Mouse (Mus musculus) E14TG2a.4 (cell line): ENCODE results near the gene Mars.

Source experiments
- H3K27me3 ChIP-seq: 2 replicates; pipeline ENCODE4 v1.6.1; 2014; ENCODE audit warnings: low read length, control low read depth; ENCODE audit not compliant: insufficient read depth
- H3K36me3 ChIP-seq: 2 replicates; pipeline ENCODE4 v1.6.1; 2014; ENCODE audit warnings: low read length, control low read depth; ENCODE audit not compliant: insufficient read depth
- H3K4me1 ChIP-seq: replicated peaks from 2 replicates; pipeline ENCODE4 v1.6.1; 2014; ENCODE audit warnings: low read depth, low read length, control low read depth
- H3K4me3 ChIP-seq: replicated peaks from 2 replicates; pipeline ENCODE4 v1.5.1; 2014; ENCODE audit warnings: mild to moderate bottlenecking, low read length
- H3K9me3 ChIP-seq: 2 replicates; pipeline ENCODE4 v1.6.1; 2014; ENCODE audit warnings: low read length, control low read depth
- CTCF ChIP-seq: conservative IDR thresholded peaks from 2 replicates; pipeline ENCODE4 v1.5.1; 2014; ENCODE audit warnings: low read length
- NANOG ChIP-seq: IDR thresholded peaks from 2 replicates; pipeline ENCODE4 v1.6.1; 2014; ENCODE audit warnings: borderline replicate concordance, low read length, mixed read lengths
- POU5F1 ChIP-seq: IDR thresholded peaks from 2 replicates; pipeline ENCODE4 v1.6.1; 2014; ENCODE audit warnings: low read length, borderline replicate concordance

The Mars gene

DNA sequence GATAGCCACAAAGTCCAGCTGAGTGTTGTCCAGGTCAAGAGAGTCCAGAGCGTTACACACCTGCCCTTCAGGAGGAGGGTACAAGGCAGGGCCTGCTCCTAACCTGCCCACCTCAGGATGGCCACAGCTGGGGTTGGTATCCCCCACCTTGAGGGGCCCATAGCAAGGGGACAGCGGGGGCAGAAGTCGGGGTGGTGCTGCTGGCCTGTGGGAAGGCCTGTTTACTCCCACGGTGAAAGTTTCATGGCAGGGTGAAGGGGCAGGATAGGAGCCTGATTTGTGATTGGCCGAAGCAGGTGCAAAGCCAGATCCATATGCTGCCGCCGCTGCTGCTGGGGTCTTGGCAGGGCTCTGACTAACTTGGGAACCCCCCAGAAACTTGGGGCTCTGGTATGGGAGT is 18.6 kb upstream of the Mars start:
- Histone ChIP-seq H3K4me3 (no peak overlapping the region), H3K4me1 (peaks cover 92% of the 10 kb centered on the region), H3K36me3 (peaks cover 66% of the 10 kb centered on the region), H3K9me3 (no peaks in the 10 kb centered on the region), H3K27me3 (peaks cover 29% of the 10 kb centered on the region)
- TF ChIP-seq POU5F1 (no peak), CTCF (no peak), NANOG (no peak)

DNA sequence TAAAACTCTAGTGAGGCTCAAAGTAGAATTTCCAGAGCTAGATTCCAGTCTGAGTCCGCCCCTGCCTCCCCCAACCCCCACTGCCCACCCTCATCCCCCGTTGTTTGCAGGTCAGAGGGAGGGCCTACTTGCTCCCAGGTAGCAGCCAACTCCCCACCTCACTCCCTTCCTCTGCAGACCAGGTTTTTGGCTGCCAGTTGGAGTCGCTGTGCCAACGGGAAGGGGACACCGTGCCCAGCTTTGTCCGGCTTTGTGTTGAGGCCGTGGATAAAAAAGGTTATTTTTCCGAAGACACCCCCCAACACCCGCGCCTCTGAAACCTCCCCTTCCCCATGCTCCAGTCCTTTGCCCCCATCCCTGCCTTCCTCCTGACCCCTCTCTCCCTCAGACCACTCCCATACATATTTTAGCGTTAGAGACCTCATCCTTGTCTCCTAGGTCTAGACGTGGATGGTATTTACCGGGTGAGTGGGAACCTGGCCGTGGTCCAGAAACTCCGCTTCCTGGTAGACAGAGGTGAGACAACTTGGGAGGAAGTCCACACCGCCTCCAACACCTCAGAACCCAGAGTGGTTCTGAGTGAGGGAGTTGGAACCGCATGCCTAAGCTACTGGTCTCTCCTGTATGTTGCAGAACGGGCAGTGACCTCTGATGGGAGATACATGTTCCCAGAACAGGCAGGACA is 16.0 kb upstream of the Mars start:
- no peaks in the 10 kb centered on the region for H3K9me3 ChIP-seq
- peaks cover 40% of the 10 kb centered on the region for H3K36me3 ChIP-seq
- TF ChIP-seq CTCF (no peak), NANOG (no peak), POU5F1 (no peak)
- peaks cover 46% of the 10 kb centered on the region for H3K27me3 ChIP-seq
- H3K4me3 ChIP-seq, result peak overlapping the region; percentile 76; the same call in 1 of the 2 replicates
- peaks cover 96% of the 10 kb centered on the region for H3K4me1 ChIP-seq

DNA sequence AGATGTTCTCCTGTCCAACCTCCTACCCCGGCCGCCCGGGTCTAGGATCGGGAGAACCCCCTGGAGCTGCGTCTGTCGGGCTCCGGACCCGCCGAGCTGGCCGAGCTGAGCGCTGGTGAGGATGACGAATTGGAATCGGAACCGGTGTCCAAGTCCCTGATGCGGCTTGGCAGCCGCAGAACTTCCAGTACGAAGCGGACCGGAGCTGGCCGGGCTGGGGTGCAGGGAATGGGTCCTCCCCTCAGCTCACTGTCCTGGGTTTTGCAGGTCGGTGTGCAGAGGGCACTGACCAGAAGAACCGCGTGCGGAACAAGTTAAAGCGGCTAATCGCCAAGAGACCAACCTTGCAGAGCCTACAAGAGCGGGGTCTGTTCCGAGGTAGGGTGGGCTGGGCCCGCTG is 15.2 kb upstream of the Mars start:
- peaks cover 33% of the 10 kb centered on the region for H3K36me3 ChIP-seq

DNA sequence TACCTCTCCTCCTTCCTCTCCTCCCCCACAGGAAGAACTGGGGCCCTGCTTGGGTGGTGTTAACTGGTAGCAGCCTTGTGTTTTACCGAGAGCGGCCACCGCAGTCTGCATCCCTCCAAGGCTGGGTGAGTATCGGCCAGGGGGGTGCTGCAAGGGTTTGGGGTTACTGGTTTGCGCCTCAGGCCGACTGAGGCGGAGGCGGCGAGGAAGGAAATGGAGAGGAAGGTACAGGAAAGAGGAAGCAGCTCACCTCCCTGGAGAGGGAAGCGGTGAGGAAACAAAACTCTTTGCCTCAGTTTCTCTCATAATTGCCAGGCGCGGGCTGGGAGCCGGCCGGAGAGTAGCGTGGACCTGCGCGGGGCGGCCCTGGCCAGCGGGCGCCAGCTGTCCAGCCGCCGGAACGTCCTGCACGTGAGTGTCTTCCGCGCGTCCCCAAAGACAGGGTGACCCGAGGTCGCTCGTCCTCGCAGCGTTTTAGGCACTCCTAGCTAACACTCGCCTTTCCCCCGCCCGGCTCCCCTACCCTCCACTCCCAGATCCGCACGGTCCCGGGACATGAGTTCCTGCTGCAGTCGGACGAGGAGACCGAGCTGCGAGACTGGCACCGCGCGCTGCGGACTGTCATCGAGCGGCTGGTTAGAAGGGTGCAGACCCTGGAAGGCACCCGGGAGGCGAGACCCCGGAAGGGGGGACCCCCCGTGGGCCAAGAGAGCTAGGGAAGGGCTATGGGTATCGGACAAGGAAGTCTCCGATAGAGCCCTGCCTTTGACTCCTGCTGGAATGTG is 14.6 kb upstream of the Mars start:
- peaks cover 27% of the 10 kb centered on the region for H3K36me3 ChIP-seq
- H3K4me1 ChIP-seq, result peaks cover 95% of the 10 kb centered on the region
- H3K4me3 ChIP-seq, result peak overlapping the region; percentile 76
- no peak for TF ChIP-seq CTCF
- no peak for TF ChIP-seq NANOG
- no peak for TF ChIP-seq POU5F1
- H3K27me3 ChIP-seq, result peaks cover 59% of the 10 kb centered on the region
- H3K9me3 ChIP-seq, result no peaks in the 10 kb centered on the region

More for the DNA sequence above, 15.2 kb upstream of the Mars start:
- Histone ChIP-seq H3K4me1 (peaks cover 96% of the 10 kb centered on the region), H3K9me3 (no peaks in the 10 kb centered on the region), H3K4me3 (peak overlapping the region; percentile 76), H3K27me3 (peaks cover 53% of the 10 kb centered on the region)
- TF ChIP-seq NANOG (no peak), POU5F1 (no peak), CTCF (no peak)

DNA sequence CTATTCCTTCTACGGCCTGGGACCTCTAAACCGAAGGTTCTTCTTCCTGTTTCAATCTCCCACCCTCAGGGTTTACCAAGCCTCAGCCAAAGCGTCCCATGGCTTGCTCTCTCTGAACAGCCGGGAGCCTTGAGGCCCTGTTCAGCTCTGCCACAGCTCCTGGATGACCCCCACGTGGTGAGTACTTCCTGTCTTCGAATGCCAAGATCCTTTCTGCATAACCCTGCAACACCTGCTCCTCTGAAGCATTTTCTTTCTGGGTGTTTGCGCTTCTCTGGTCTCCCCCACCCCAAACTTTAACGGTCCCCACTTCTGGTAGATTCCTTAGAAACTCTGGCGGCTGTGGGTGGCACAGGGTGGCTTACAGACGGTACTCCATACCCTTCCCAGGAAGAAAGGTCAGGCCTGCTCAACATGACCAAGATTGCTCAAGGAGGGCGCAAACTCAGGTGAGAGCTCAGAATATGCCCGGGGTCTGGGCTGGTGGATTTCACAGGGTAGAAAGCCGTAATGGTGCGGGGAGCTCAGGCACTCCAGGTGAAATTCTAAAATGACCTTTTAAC is 13.9 kb upstream of the Mars start:
- Histone ChIP-seq H3K27me3 (peaks cover 63% of the 10 kb centered on the region), H3K9me3 (no peaks in the 10 kb centered on the region), H3K36me3 (peaks cover 20% of the 10 kb centered on the region), H3K4me1 (peaks cover 91% of the 10 kb centered on the region), H3K4me3 (peak overlapping the region; percentile 76)
- TF ChIP-seq POU5F1, result no peak
- TF ChIP-seq NANOG, result no peak
- no peak for TF ChIP-seq CTCF

DNA sequence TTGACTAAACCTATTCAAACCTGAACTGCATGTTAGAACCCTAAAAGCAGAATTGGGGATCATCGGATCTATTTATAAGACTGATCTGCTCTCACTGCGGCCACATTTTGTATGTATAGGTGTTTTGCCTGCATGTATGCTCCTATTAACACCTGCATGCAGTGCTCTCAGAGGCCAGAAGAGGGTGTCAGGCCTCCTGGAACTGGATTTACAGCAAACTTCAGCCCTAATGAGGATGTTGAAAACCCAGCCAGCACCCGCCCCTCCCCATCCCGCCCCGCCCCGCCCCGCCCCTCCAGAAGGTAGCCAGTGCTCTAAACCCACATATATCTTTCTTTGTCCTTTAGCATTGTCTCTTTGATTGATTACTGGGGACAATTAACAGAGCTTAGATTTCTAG is 12.9 kb upstream of the Mars start:
- Histone ChIP-seq H3K4me1 (peaks cover 81% of the 10 kb centered on the region), H3K4me3 (0 out of 2 replicates have a peak overlapping the region, but pooled peaks have one; percentile 39), H3K9me3 (no peaks in the 10 kb centered on the region), H3K27me3 (peaks cover 63% of the 10 kb centered on the region), H3K36me3 (peaks cover 10% of the 10 kb centered on the region)
- peak; percentile 66 for TF ChIP-seq CTCF
- TF ChIP-seq NANOG, result no peak
- no peak for TF ChIP-seq POU5F1

DNA sequence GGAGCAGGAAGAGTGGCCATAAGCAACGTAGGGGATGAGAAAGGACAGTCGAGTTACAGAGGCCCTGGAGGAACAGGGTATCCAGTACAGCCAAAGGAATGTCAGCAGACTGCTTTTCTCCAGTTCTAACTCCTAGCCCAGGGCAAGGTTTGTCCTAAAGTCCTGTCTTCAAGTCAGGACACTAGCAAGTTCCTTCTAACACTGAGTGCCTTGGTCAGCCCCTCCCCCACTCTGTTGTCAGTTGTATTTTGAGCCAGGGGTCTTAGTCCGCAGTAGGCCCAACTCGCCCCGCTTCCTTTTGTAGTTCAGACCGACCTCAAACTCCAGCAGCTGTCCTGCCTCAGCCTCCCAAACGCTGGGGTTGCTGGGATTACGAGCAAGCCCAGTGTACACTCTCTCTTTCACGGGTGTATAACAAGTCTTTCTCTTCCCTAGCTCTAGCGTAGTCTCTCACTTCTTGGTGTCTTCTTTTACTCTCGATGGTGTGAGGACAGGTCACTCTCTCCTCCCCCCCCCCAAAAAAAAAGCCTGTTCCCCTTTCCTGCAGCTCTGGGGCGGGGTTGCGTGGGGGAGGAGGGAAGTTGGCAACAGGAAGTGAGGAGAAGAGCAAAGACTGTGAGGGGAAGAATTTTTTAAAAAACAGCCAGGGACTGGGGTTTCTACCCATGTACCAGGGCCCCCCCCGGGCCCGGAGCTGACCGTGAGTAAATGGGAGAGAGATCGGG is 11.7 kb upstream of the Mars start:
- Histone ChIP-seq H3K27me3 (peaks cover 63% of the 10 kb centered on the region), H3K4me1 (peaks cover 69% of the 10 kb centered on the region), H3K36me3 (no peaks in the 10 kb centered on the region), H3K9me3 (no peaks in the 10 kb centered on the region), H3K4me3 (0 out of 2 replicates have a peak overlapping the region, but pooled peaks have one; percentile 10)
- TF ChIP-seq NANOG, result no peak
- TF ChIP-seq POU5F1, result no peak
- no peak for TF ChIP-seq CTCF

DNA sequence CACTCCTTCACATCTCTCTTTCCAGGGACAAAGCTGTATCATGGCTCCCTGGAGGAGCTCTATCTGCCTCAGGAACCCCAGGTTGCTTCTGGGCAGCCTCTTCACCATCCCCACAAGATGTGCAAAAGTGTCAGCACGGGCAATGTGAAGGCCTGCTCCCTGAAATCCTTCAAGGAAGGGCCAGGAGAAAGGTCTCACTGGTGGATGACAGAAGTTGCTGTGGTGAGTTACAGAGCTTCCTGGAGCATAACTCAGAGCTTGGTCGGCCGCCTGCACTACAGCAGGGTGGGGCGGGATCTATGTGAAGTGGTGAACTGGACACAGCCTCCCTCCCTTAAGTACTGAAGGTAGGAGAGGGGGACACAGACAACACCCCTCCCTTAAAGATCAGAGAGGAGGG is 11.1 kb upstream of the Mars start:
- Histone ChIP-seq H3K9me3 (no peaks in the 10 kb centered on the region), H3K4me3 (peak overlapping the region; percentile 49), H3K4me1 (peaks cover 63% of the 10 kb centered on the region), H3K27me3 (peaks cover 58% of the 10 kb centered on the region), H3K36me3 (no peaks in the 10 kb centered on the region)
- no peak for TF ChIP-seq POU5F1
- no peak for TF ChIP-seq NANOG
- TF ChIP-seq CTCF, result no peak
